Mouse (Mus musculus): ENCODE data around the gene Rtl1.

GRCm38 (mm10) chr12:109596232-109596631 lies 3.9 kb downstream of the Rtl1 start:
- no peak for TF ChIP-seq CTCF (IDR thresholded peaks at IDR 0.05; ENCODE audit: low read depth)
- TF ChIP-seq EP300 (IDR thresholded peaks at IDR 0.05; ENCODE audit: low read depth), result no peak
